Mouse (Mus musculus): ENCODE data around the gene Tifab. TPM values are rescaled to one million over a fixed set of nuclear protein-coding genes. Genes with fewer than 3 reads are reported as not detected.

The Tifab gene
- polyA plus RNA-seq, 1 experiment from 2014 or later = 1.9 TPM

DNA sequence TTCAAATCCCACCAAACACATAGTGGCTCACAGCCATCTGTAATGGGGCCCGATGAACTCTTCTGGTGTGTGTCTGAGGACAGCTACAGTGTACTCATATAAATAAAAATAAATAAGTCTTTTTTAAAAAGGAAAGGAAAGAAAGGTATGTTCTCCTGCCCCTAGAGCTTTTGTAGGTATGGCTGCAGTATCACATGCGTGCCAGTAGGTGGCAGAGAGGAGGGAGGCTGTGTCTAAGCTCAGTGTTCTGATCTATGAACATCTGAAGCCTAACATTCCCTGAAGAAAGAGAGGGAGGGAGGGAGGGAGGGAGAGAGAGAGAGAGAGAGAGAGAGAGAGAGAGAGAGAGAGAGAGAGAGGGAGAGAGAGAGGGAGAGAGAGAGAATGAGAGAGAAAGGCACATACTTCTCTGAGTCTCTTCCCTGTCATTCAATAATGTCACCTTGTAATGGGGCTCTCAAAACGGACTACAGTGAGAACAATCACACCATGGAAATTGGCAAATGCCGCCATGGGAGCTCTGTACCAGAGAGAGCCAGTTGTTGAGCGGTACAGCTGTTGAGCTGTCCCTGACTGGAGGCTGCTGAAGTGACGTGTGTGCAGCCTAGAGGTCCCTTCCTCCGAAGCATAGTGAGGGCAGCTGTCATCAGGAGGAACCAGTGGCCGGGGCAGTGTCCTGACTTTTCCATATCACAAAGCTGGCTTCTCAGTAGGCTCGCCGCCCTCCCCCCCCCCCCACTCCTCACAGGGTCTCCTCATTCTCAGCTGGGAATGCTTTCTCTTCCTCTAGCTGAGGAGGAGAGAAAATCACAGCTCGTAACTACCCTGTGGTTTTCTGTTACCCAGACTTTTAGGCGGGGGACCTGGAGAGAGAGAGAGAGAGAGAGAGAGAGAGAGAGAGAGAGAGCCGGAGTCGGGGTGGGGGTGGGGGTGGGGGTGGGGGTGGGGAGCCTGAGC is 11.0 kb downstream of the Tifab start:
- no peak overlapping the region for H3K4me2 ChIP-seq
- H3K27ac ChIP-seq (ENCODE audit: low read depth, low read length) = no peak overlapping the region
- no peaks in the 10 kb centered on the region for H3K36me3 ChIP-seq (ENCODE audit: control insufficient read depth, insufficient read depth, low read length)
- H3K9ac ChIP-seq (ENCODE audit: low read depth, low read length) = no peak overlapping the region
- peak; percentile 32 for DNase-seq (ENCODE audit: low spot score)
- ATAC-seq (replicated peaks; ENCODE audit: low FRiP score) = no peak
- 32% methylated on average over 13 of the region's 14 CpGs for WGBS
- no peak overlapping the region for H3K4me3 ChIP-seq (ENCODE audit: low read depth, low read length)
- no peaks in the 10 kb centered on the region for H3K27me3 ChIP-seq (replicated peaks; ENCODE audit: control insufficient read depth, insufficient read depth, low read length)
- peaks cover 3% of the 10 kb centered on the region for H3K4me1 ChIP-seq (replicated peaks; ENCODE audit: control insufficient read depth, insufficient read depth, low read length)
- H3K9me3 ChIP-seq (ENCODE audit: control insufficient read depth, low read length) = no peaks in the 10 kb centered on the region

DNA sequence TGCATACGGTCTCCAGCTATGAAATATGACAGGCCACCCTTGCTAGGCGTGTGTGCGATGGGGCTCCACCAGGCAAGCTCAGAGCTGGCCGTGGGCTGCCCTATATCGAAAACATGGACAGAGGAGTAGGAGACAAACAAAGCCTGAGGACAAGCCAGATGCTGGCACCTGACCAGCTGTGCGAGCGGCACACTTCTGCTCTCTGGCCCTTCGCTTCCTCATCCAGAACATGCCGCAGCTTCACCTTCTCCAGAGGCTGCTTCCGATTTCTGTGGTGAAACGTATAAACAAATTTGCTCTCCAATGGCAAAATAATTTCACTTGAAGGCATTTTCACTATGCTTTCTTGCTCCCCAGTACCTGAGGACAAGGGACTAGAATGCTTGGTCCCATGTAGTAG is 13.1 kb downstream of the Tifab start:
- H3K9me3 ChIP-seq (ENCODE audit: control insufficient read depth, low read length) = no peaks in the 10 kb centered on the region
- ATAC-seq (replicated peaks; ENCODE audit: low FRiP score) (no peak), DNase-seq (ENCODE audit: low spot score) (no peak)
- no peaks in the 10 kb centered on the region for H3K27me3 ChIP-seq (replicated peaks; ENCODE audit: control insufficient read depth, insufficient read depth, low read length)
- WGBS = 89% methylated on average over 11 of the region's 11 CpGs
- no peaks in the 10 kb centered on the region for H3K36me3 ChIP-seq (ENCODE audit: control insufficient read depth, insufficient read depth, low read length)
- no peak overlapping the region for H3K9ac ChIP-seq (ENCODE audit: low read depth, low read length)
- no peak overlapping the region for H3K4me3 ChIP-seq (ENCODE audit: low read depth, low read length)
- no peaks in the 10 kb centered on the region; the same call in 1 of the 2 replicates for H3K4me1 ChIP-seq (replicated peaks; ENCODE audit: control insufficient read depth, insufficient read depth, low read length)
- no peak overlapping the region for H3K27ac ChIP-seq (ENCODE audit: low read depth, low read length)
- no peak overlapping the region for H3K4me2 ChIP-seq

DNA sequence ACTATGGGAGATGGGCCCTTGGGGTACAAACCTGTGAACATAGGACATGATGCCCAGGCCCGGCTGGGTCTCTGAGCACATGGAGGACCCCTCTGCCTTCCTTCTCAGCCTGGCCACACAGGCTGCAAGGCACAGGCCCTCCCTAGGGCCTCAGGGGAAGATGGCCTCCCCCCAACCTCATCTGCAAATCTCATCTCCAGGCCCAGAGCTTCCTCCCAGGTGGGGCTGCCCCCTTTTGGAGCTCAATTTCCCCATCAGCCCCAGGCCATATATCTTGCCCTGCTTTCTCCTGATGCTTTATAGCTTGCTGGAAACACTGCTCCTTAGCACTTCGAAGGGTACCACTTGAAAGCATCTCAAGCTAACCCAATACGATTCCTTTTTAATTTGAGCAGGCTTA is 14.3 kb downstream of the Tifab start:
- H3K4me1 ChIP-seq (replicated peaks; ENCODE audit: control insufficient read depth, insufficient read depth, low read length) = peaks cover 3% of the 10 kb centered on the region
- no peak overlapping the region for H3K4me2 ChIP-seq
- no peak for ATAC-seq (replicated peaks; ENCODE audit: low FRiP score)
- no peak for DNase-seq (ENCODE audit: low spot score)
- H3K9ac ChIP-seq (ENCODE audit: low read depth, low read length) = no peak overlapping the region
- H3K4me3 ChIP-seq (ENCODE audit: low read depth, low read length) = no peak overlapping the region
- H3K27ac ChIP-seq (ENCODE audit: low read depth, low read length) = no peak overlapping the region
- H3K36me3 ChIP-seq (ENCODE audit: control insufficient read depth, insufficient read depth, low read length) = no peaks in the 10 kb centered on the region
- no peaks in the 10 kb centered on the region for H3K9me3 ChIP-seq (ENCODE audit: control insufficient read depth, low read length)
- H3K27me3 ChIP-seq (replicated peaks; ENCODE audit: control insufficient read depth, insufficient read depth, low read length) = no peaks in the 10 kb centered on the region
- WGBS = 83% methylated on average over 3 of the region's 3 CpGs

GRCm38 (mm10) chr13:56163751-56164150 is 14.9 kb downstream of the Tifab start:
- Histone ChIP-seq H3K36me3 (ENCODE audit: control insufficient read depth, insufficient read depth, low read length) (no peaks in the 10 kb centered on the region), H3K4me3 (ENCODE audit: low read depth, low read length) (no peak overlapping the region), H3K9me3 (ENCODE audit: control insufficient read depth, low read length) (no peaks in the 10 kb centered on the region), H3K4me2 (no peak overlapping the region), H3K27me3 (replicated peaks; ENCODE audit: control insufficient read depth, insufficient read depth, low read length) (no peaks in the 10 kb centered on the region), H3K9ac (ENCODE audit: low read depth, low read length) (no peak overlapping the region), H3K27ac (ENCODE audit: low read depth, low read length) (no peak overlapping the region), H3K4me1 (replicated peaks; ENCODE audit: control insufficient read depth, insufficient read depth, low read length) (peaks cover 3% of the 10 kb centered on the region)
- ATAC-seq (replicated peaks; ENCODE audit: low FRiP score) (no peak), DNase-seq (ENCODE audit: low spot score) (no peak)
- 82% methylated on average over 6 of the region's 6 CpGs for whole genome bisulfite sequencing

DNA sequence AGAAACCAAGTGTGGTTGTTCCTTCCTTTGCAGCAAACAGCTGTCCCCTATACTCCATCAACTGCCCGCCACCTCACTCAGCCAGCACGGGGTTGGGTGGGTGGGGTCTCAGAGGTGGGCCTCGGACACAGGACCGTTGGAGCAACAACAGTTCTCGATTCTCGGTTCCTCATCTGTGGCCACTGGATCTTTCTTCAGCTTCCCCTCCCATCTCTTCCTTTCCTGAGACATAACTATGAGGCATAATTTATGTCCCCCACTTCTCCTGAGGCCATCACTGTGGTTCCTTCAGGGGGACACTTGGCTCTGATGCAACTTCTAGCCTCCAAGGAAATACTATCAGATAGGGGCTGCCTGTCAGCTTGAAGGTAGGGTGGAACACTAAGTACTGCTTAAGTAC is 15.8 kb downstream of the Tifab start:
- Histone ChIP-seq H3K9me3 (ENCODE audit: control insufficient read depth, low read length) (no peaks in the 10 kb centered on the region), H3K4me3 (ENCODE audit: low read depth, low read length) (no peak overlapping the region), H3K4me2 (no peak overlapping the region), H3K4me1 (replicated peaks; ENCODE audit: control insufficient read depth, insufficient read depth, low read length) (peaks cover 3% of the 10 kb centered on the region), H3K27me3 (replicated peaks; ENCODE audit: control insufficient read depth, insufficient read depth, low read length) (no peaks in the 10 kb centered on the region), H3K36me3 (ENCODE audit: control insufficient read depth, insufficient read depth, low read length) (no peaks in the 10 kb centered on the region), H3K9ac (ENCODE audit: low read depth, low read length) (no peak overlapping the region), H3K27ac (ENCODE audit: low read depth, low read length) (no peak overlapping the region)
- ATAC-seq (replicated peaks; ENCODE audit: low FRiP score) = no peak
- WGBS = 36% methylated on average over 6 of the region's 6 CpGs
- no peak for DNase-seq (ENCODE audit: low spot score)

- ATAC-seq (replicated peaks; ENCODE audit: low FRiP score) (no peak), DNase-seq (ENCODE audit: low spot score) (no peak)
- H3K9ac ChIP-seq (ENCODE audit: low read depth, low read length) = no peak overlapping the region
- no peak overlapping the region for H3K27ac ChIP-seq (ENCODE audit: low read depth, low read length)
- H3K36me3 ChIP-seq (ENCODE audit: control insufficient read depth, insufficient read depth, low read length) = no peaks in the 10 kb centered on the region
- no peaks in the 10 kb centered on the region for H3K27me3 ChIP-seq (replicated peaks; ENCODE audit: control insufficient read depth, insufficient read depth, low read length)
- no peak overlapping the region for H3K4me2 ChIP-seq
- H3K9me3 ChIP-seq (ENCODE audit: control insufficient read depth, low read length) = no peaks in the 10 kb centered on the region
- H3K4me1 ChIP-seq (replicated peaks; ENCODE audit: control insufficient read depth, insufficient read depth, low read length) = peaks cover 3% of the 10 kb centered on the region
- no peak overlapping the region for H3K4me3 ChIP-seq (ENCODE audit: low read depth, low read length)
- 38% methylated on average over 17 of the region's 17 CpGs for WGBS
These were observed 18.9 kb downstream of the Tifab start for GRCm38 (mm10) chr13:56159614-56160363.

DNA sequence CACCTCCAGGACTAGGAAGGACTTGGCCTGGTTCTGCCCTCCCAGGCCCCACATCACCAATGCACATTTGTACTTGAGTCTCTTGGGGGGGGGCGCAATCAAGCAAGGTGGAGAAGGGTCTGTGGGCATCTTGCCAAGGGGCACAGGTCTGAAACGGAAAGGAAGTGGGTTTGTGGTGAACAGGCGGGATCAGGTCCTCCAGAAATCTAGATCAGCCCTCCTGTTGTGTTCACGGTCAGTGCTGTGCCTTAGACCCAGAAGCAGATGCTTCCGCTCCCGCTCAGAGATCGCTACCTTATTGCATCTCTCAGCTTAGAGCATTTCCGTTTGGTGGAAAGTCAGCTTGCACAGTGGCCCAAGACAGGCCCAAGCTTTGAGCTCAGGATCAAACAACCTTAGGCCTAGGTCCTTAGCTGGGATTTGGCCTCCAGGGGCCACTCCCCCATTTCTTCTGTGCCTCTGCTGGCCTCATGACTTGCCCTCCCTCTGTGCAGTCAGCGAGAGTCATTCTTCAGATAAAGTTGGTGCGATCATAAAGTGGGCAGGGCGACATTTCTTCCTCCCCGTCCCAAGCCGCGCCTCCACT is 19.6 kb downstream of the Tifab start:
- no peak for DNase-seq (ENCODE audit: low spot score)
- H3K27ac ChIP-seq (ENCODE audit: low read depth, low read length) = no peak overlapping the region
- H3K4me2 ChIP-seq = no peak overlapping the region
- WGBS = 47% methylated on average over 14 of the region's 14 CpGs
- H3K27me3 ChIP-seq (replicated peaks; ENCODE audit: control insufficient read depth, insufficient read depth, low read length) = no peaks in the 10 kb centered on the region
- H3K4me1 ChIP-seq (replicated peaks; ENCODE audit: control insufficient read depth, insufficient read depth, low read length) = peaks cover 3% of the 10 kb centered on the region
- no peak overlapping the region for H3K4me3 ChIP-seq (ENCODE audit: low read depth, low read length)
- no peak overlapping the region for H3K9ac ChIP-seq (ENCODE audit: low read depth, low read length)
- H3K36me3 ChIP-seq (ENCODE audit: control insufficient read depth, insufficient read depth, low read length) = no peaks in the 10 kb centered on the region
- H3K9me3 ChIP-seq (ENCODE audit: control insufficient read depth, low read length) = no peaks in the 10 kb centered on the region
- ATAC-seq (replicated peaks; ENCODE audit: low FRiP score) = no peak

DNA sequence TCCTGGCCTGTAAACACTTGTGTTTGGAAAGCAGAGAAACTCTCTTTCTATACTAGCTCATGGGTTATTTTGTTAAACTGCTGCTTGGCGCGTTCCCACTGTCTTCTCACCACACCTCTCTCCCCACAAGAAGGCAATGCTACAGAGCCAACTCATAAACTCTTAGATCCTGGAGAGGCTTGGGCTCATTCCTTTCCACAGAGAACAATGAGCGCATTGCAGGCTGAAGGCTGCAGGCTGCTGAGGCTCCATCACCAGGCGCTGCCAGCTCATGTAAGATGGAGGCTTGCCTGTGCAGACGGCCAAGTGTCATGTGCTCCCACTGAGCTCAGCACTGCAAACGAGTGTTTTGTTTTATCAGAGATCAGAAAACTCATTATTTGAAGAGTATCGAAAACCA is 23.0 kb downstream of the Tifab start:
- no peak overlapping the region for H3K4me2 ChIP-seq
- H3K36me3 ChIP-seq (ENCODE audit: control insufficient read depth, insufficient read depth, low read length) = no peaks in the 10 kb centered on the region
- no peaks in the 10 kb centered on the region for H3K27me3 ChIP-seq (replicated peaks; ENCODE audit: control insufficient read depth, insufficient read depth, low read length)
- 67% methylated on average over 7 of the region's 7 CpGs for WGBS
- H3K27ac ChIP-seq (ENCODE audit: low read depth, low read length) = no peak overlapping the region
- H3K4me3 ChIP-seq (ENCODE audit: low read depth, low read length) = no peak overlapping the region
- no peaks in the 10 kb centered on the region for H3K9me3 ChIP-seq (ENCODE audit: control insufficient read depth, low read length)
- DNase-seq (ENCODE audit: low spot score) (no peak), ATAC-seq (replicated peaks; ENCODE audit: low FRiP score) (no peak)
- H3K4me1 ChIP-seq (replicated peaks; ENCODE audit: control insufficient read depth, insufficient read depth, low read length) = peaks cover 3% of the 10 kb centered on the region
- H3K9ac ChIP-seq (ENCODE audit: low read depth, low read length) = no peak overlapping the region

Measured in liver, embryonic 11.5 days (tissue).